Mouse (Mus musculus) liver, embryonic 16.5 days (tissue): ENCODE data around the gene Gpatch1. TPM values are rescaled to one million over a fixed set of nuclear protein-coding genes. Genes with fewer than 3 reads are reported as not detected.

ENCODE experiments used
- ATAC-seq: fragments of 200-750 bp; cut with Nextera tagmentation; 2 replicates; pipeline ENCODE4 v1.8.0; 2017; ENCODE audit warnings: low read depth, mild to moderate bottlenecking, moderate number of reproducible peaks, moderate library complexity
- H3K27ac ChIP-seq: fragments of 300-500 bp; sonication (generic); 2 replicates; pipeline ENCODE4 v1.5.1; 2014; ENCODE audit warnings: mild to moderate bottlenecking, low read length
- H3K27me3 ChIP-seq: fragments of 300-500 bp; sonication (generic); 2 replicates; pipeline ENCODE4 v1.6.1; 2014; ENCODE audit warnings: low read depth, low read length, mixed read lengths; ENCODE audit not compliant: control insufficient read depth, insufficient read depth
- H3K36me3 ChIP-seq: fragments of 300-500 bp; sonication (generic); 2 replicates; pipeline ENCODE4 v1.6.1; 2014; ENCODE audit warnings: mild to moderate bottlenecking; ENCODE audit not compliant: control insufficient read depth, insufficient read depth
- H3K4me1 ChIP-seq: fragments of 300-500 bp; sonication (generic); 2 replicates; pipeline ENCODE4 v1.6.1; 2014; ENCODE audit warnings: low read depth, low read length, mixed read lengths; ENCODE audit not compliant: control insufficient read depth
- H3K4me2 ChIP-seq: fragments of 300-500 bp; sonication (generic); 2 replicates; pipeline ENCODE4 v1.6.1; 2014; ENCODE audit warnings: low read depth, low read length, mixed read lengths
- H3K4me3 ChIP-seq: fragments of 300-500 bp; sonication (generic); 2 replicates; pipeline ENCODE4 v1.5.1; 2014; ENCODE audit warnings: low read depth, mild to moderate bottlenecking, low read length
- H3K9ac ChIP-seq: fragments of 300-500 bp; sonication (generic); 2 replicates; pipeline ENCODE4 v1.6.1; 2014; ENCODE audit warnings: low read depth, low read length
- H3K9me3 ChIP-seq: fragments of 300-500 bp; sonication (generic); replicated peaks from 2 replicates; pipeline ENCODE4 v1.6.1; 2016; ENCODE audit warnings: low read length; ENCODE audit not compliant: control insufficient read depth
- WGBS: fragments of 180-500 bp; shearing (Covaris S2); extraction: QIAGEN DNeasy Blood & Tissue Kit; methylation state at CpG from one replicate; pipeline ENCODE4 v1.1.7; 2014; ENCODE audit not compliant: insufficient replicate concordance; 5-methylcytosine and 5-hydroxymethylcytosine counted together
- polyA plus RNA-seq: library from polyadenylated mRNA; unstranded; fragments of >200 nt; fragmentation: Nextera tagmentation; extraction: Ambion mirVana; gene quantifications from 2 replicates; pipeline ENCODE4 v1.2.1, GENCODE M21; 2015

Gene Gpatch1
- polyA plus RNA-seq, 1 experiment from 2014 or later, result 4.8 TPM

DNA sequence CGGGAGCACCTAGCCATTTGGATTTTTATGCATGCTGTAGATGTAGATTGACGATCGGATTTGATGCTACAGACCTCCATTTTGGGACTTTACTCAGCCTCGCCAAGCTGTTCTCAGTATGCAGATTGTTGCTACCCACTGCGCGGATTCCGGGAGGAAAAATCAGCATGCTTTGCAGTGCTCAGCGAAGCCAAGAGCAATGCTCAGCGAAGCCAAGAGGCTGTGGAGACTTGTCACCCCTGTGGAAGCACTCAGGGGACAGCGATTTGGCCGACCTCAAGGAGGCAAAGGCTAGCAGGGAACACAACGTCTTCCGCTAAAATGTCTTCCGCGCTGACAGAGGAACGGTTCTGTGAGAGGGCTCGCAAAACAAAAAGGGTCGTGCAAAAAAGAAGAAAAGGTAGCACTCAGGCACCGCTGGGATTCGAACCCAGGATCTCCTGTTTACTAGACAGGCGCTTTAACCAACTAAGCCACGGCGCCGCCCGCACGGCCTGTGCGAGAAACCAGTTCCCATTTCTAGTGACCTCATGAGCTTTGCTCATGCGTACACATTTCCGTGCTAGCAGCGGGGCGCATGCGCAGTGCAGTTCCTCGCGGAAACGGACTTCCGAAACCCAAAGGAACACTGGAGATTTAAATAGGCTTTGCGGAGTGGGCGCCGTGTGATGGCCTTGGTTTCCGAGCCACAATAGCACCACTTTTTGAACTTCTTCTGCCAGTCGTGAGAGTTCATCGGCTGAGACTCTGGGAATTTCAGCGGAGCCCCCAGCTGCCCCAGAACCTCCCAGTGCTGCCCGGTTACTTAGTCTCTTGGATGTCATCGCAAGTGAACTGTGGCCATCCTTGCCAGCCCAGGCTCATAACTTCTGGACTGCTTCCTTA, 83.6 kb downstream of the Gpatch1 start:
- Histone ChIP-seq H3K9ac (peak overlapping the region; percentile 67), H3K4me2 (peak overlapping the region; percentile 69), H3K9me3 (no peaks in the 10 kb centered on the region; the same call in 1 of the 2 replicates), H3K4me3 (peak overlapping the region; percentile 75), H3K4me1 (peaks cover 7% of the 10 kb centered on the region), H3K36me3 (no peaks in the 10 kb centered on the region), H3K27ac (peak overlapping the region; percentile 77), H3K27me3 (no peaks in the 10 kb centered on the region)
- WGBS, result under 1% methylated on average over 45 of the region's 45 CpGs
- ATAC-seq, result peak; percentile 93

DNA sequence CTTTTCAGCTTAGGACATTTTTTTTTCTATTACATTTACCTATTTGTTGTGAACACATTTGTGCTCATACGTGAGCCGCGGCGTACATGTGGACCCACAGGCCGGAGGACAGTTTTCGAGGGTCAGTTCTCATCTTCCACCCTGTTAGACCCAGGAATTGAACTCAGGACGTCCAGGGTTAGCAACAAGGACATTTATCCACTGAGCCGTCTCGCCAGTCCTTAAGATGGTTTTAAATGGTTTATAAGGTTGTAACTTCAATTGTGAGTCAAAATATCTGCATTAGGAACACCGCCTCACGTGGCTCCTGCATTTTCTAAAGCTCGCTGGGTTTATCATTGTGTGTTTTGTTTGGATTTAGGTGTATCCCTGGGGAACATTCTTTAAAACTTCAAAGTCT, 84.4 kb downstream of the Gpatch1 start:
- H3K4me1 ChIP-seq, result peaks cover 7% of the 10 kb centered on the region
- H3K27me3 ChIP-seq, result no peaks in the 10 kb centered on the region
- no peaks in the 10 kb centered on the region; the same call in 1 of the 2 replicates for H3K9me3 ChIP-seq
- peak overlapping the region; percentile 69 for H3K4me2 ChIP-seq
- no peak overlapping the region for H3K27ac ChIP-seq
- 59% methylated on average over 12 of the region's 12 CpGs for WGBS
- H3K36me3 ChIP-seq, result no peaks in the 10 kb centered on the region
- peak overlapping the region; percentile 66 for H3K9ac ChIP-seq
- no peak for ATAC-seq
- peak overlapping the region; percentile 75 for H3K4me3 ChIP-seq

DNA sequence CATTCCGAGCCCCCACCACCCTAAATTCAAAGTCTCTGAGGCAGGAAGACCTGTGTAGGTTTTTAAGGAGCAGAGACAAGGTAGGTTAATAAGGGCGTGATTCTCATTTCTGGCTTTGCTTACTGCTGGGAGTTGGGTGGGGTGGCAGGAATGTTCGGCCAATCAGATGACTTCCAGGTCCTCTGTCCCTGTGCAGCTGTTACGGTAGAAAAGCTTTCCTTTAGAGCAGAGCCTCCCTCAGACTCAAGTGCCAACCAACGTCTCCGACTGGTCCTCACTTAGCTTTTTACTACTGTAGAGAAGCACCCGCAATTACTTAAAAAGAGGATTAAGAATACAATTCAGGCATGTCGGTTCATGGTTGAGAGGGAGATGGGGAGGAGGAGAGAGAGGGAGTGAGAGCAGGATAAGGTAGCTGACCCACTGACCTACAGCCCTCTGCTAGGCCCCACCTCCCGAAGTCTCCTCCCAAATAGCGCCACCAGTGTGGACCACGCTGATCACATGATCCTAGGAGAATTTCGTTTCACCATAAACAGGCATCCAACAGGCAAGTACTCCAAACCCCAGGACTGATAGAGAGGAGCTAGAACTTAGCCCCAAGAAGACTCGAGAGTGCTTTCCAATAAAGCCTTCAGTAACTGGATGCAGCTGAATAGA, 85.3 kb downstream of the Gpatch1 start:
- Histone ChIP-seq H3K9ac (no peak overlapping the region), H3K27me3 (no peaks in the 10 kb centered on the region), H3K27ac (no peak overlapping the region), H3K36me3 (no peaks in the 10 kb centered on the region), H3K4me3 (no peak overlapping the region), H3K4me2 (no peak overlapping the region), H3K9me3 (no peaks in the 10 kb centered on the region; the same call in 1 of the 2 replicates), H3K4me1 (peaks cover 7% of the 10 kb centered on the region)
- no peak for ATAC-seq
- 66% methylated on average over 13 of the region's 13 CpGs for WGBS

DNA sequence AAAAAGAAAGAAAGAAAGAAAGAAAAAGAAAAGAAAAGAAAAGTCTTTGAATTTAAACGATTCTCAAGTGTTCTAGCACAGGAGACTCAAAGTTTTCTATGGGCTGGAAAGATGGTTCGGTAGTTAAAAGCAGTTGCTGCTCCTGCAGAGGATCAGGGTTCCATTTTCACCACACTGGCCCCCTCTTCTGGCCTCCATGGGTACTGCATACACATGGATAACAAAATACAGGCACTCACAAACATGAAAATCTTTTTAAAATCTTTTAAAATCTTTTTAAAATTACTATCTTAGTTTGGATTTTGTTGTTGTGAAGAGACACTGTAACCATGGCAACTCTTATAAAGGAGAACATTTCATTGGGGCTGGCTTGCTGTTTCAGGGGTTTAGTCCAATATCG, 87.9 kb downstream of the Gpatch1 start:
- no peak overlapping the region for H3K4me2 ChIP-seq
- H3K27me3 ChIP-seq, result no peaks in the 10 kb centered on the region
- no peak overlapping the region for H3K9ac ChIP-seq
- WGBS, result 61% methylated on average over 3 of the region's 3 CpGs
- H3K27ac ChIP-seq, result no peak overlapping the region
- no peak overlapping the region for H3K4me3 ChIP-seq
- no peaks in the 10 kb centered on the region; the same call in 1 of the 2 replicates for H3K9me3 ChIP-seq
- no peaks in the 10 kb centered on the region for H3K36me3 ChIP-seq
- H3K4me1 ChIP-seq, result peaks cover 6% of the 10 kb centered on the region
- no peak for ATAC-seq

Other genes starting within 250 kb of the Gpatch1 start
- gene Cebpa, start 199.1 kb downstream of the Gpatch1 start, polyA plus RNA-seq, result 6.8 and 9.1 TPM in 2 replicates
- 0.50 and 0.64 TPM in 2 replicates for gene Slc7a10, start 132.1 kb downstream of the Gpatch1 start, polyA plus RNA-seq
- gene Lrp3, start 102.9 kb downstream of the Gpatch1 start, polyA plus RNA-seq, result 0.39 and 0.42 TPM in 2 replicates
- gene Rhpn2, start 15.7 kb upstream of the Gpatch1 start, polyA plus RNA-seq, result 5.6 and 7.1 TPM in 2 replicates
- 15.0 and 17.1 TPM in 2 replicates for gene Faap24, start 78.4 kb upstream of the Gpatch1 start, polyA plus RNA-seq
- gene Cep89, start 78.6 kb upstream of the Gpatch1 start, polyA plus RNA-seq, result 17.7 and 18.6 TPM in 2 replicates
- 1.5 and 2.1 TPM in 2 replicates for gene Slc7a9, start 130.4 kb upstream of the Gpatch1 start, polyA plus RNA-seq
- gene Tdrd12, start 219.3 kb upstream of the Gpatch1 start, polyA plus RNA-seq, result 0.04 and 0.12 TPM in 2 replicates
- 50.7 and 54.6 TPM in 2 replicates for gene Nudt19, start 237.9 kb upstream of the Gpatch1 start, polyA plus RNA-seq